Mouse (Mus musculus): ENCODE measurements around the gene Col8a2.

GRCm38 (mm10) chr4:126278565-126278915 lies 8.1 kb upstream of the Col8a2 start:
- no peak for TF ChIP-seq CTCF (conservative IDR thresholded peaks at IDR 0.05; ENCODE audit: low read length)
- no peak for TF ChIP-seq POU5F1 (IDR thresholded peaks at IDR 0.05; ENCODE audit: borderline replicate concordance, low read length)
